Mouse (Mus musculus) lung, adult 2 months (tissue): ENCODE results near the gene Dlg1.

Source experiments
- CTCF ChIP-seq: fragments of 200-500 bp; IDR thresholded peaks from 2 replicates; pipeline ENCODE4 v1.5.1; 2011; ENCODE audit warnings: mild to moderate bottlenecking, low read length, control low read depth; ENCODE audit not compliant: insufficient read depth
- POLR2A ChIP-seq: fragments of 200-500 bp; IDR thresholded peaks from 2 replicates; pipeline ENCODE4 v1.6.1; 2011; ENCODE audit warnings: low read depth, mild to moderate bottlenecking, control low read depth, low read length, borderline replicate concordance; ENCODE audit errors: extremely low read depth

GRCm38 (mm10) chr16:31655531-31655930, 7.7 kb upstream of the Dlg1 start:
- TF ChIP-seq POLR2A (no peak), CTCF (no peak)
